In the genomic region with DNA sequence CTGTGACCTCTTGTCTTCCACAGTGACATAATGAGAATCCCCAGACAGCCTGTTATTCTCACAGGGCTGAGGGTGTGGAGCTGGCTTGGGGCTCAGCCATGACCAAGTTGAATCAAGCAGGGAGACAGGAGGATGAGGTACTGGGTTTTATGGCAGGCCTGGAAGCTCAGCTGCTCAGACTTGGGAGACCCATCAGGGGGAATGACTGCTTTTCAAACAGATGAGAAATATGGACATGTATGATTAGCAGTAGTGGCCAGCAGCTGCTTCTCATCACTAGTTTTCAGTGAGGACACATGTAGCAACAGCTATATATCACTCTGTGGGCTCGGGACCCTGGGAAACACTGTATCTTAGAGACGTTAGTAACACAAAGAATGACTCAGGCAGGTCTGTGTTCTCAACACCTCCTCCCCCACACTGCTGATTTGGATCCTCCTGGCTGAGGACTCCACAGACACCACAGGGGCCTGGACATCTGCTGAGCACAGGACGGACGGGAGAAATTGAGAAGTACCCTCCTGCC, we compare ENCODE assay signal across 8 mouse cellular contexts.
A peak's percentile ranks its signal among the peaks of the same experiment; 100 is the strongest.
DNase-seq lines count a peak whose midpoint lies in the region; ATAC-seq lines count a peak whose summit lies in the region.

No protein-coding gene starts in this region.

- no peaks in the 10 kb centered on the region for H3K9me3 ChIP-seq in hindbrain, embryonic 14.5 days (ENCODE audit: control insufficient read depth, low read length)

- H3K4me1 ChIP-seq in hindbrain, embryonic 14.5 days (replicated peaks; ENCODE audit: control insufficient read depth, insufficient read depth, low read length) = no peaks in the 10 kb centered on the region

- H3K4me2 ChIP-seq in hindbrain, embryonic 14.5 days (replicated peaks) = no peak overlapping the region

- no peak for ATAC-seq in hindbrain, embryonic 14.5 days (ENCODE audit: low FRiP score)

- WGBS in hindbrain, embryonic 14.5 days = 55% methylated on average over 4 of the region's 4 CpGs

- no peaks in the 10 kb centered on the region for H3K36me3 ChIP-seq in hindbrain, embryonic 14.5 days (replicated peaks; ENCODE audit: control insufficient read depth, insufficient read depth)

- H3K9ac ChIP-seq in hindbrain, embryonic 14.5 days = no peak overlapping the region

- DNase-seq in adrenal gland, postnatal 14 days = peak; percentile 48
- no peak for DNase-seq in adrenal gland, postnatal 25 days
- DNase-seq in urinary bladder, adult 18-20 months (ENCODE audit: low spot score in 2 of 2) = peak; percentile 5 to 18
- no peak for DNase-seq in urinary bladder, postnatal 25 days (ENCODE audit: low spot score)
- peak; percentile 25 to 58 for DNase-seq in layer of hippocampus, adult 18-20 months (ENCODE audit: low spot score in 2 of 2)
- peak; percentile 63 for DNase-seq in lung, postnatal 36 days
- no peak for DNase-seq in hindbrain, embryonic 14.5 days (ENCODE audit: low spot score)
- no peak for DNase-seq in thymus, postnatal 36 days

- no peak overlapping the region for H3K4me3 ChIP-seq in hindbrain, embryonic 14.5 days (replicated peaks; ENCODE audit: low read length)

- no peak overlapping the region for H3K27ac ChIP-seq in hindbrain, embryonic 14.5 days

- H3K27me3 ChIP-seq in hindbrain, embryonic 14.5 days (ENCODE audit: control insufficient read depth, insufficient read depth, low read length) = no peaks in the 10 kb centered on the region

Comparison
In these comparisons a context has a peak if more than half of its experiments do, and no peak if none do; other contexts are left out.
1. DNase-seq: peak in adrenal gland, postnatal 14 days (single experiment), urinary bladder, adult 18-20 months (2 of 2), layer of hippocampus, adult 18-20 months (2 of 2) and lung, postnatal 36 days (single experiment); none in adrenal gland, postnatal 25 days (single experiment), urinary bladder, postnatal 25 days (single experiment), hindbrain, embryonic 14.5 days (single experiment) and thymus, postnatal 36 days (0 of 2).